Mouse (Mus musculus): Measurements from ENCODE around the gene Gmppa. TPM values are rescaled to one million over a fixed set of nuclear protein-coding genes. Genes with fewer than 3 reads are reported as not detected.
A peak's percentile ranks its signal among the peaks of the same experiment; 100 is the strongest.

The Gmppa gene
- 10 to 100 TPM; 39.7 to 40.1 TPM for total RNA-seq (2021)

- intact Hi-C loops (cut with DNase I): no loop called here
- peak; percentile 89 to 91 for DNase-seq
Observed at GRCm38 (mm10) chr1:75435475-75436328, at the start of gene Gmppa. Gmppa (plus strand) TSS chr1:75435930.

DNA sequence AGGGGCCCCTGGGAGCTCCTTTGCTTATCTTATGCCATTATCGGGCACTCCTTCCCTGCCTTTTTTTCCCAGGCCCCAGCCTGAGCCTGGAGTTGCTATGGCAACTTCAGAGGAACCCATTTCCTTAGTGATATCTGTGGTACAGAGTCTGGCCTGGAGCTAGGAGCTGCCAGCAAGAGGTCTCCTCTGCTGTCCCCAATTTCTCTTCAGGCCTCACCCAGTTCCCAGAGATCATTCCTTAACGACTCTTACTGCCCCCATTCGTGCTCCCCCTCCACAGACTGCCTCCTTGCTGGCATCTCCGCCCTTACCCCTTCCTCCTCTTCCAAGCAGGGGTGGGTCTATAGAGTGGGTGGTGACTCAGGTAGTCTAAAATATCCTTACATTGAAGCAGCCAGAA is 49.6 kb upstream of the Gmppa start:
- DNase-seq: no peak
- intact Hi-C loops (cut with DNase I): no loop called here

DNA sequence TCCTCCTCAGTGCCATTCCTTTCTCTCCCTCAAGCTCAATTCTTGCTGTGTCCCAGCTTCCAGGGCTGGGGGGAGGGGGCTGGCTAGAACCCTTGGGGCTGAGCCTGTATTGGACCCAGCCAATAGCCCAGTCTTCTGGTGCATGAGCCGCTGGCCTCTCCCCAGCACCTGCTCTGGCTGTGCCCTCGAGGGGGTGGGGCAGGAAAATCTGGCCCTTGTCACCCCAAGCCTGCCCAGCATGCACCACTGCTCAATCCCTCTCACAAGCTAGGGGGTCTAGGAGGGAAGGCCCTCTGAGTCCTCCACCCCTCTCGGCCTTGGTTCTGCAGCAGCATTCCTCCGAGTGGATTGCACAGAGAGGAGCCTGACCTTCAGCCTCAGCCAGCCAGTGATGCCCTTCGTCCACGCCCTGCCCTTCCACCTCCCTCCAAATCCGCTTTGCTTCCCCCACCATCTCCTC is 48.2 kb upstream of the Gmppa start:
- intact Hi-C loops (cut with DNase I): no loop called here
- DNase-seq: peak; percentile 61 to 63

- no peak for DNase-seq
- intact Hi-C loops (cut with DNase I): no loop called here
Observed at GRCm38 (mm10) chr1:75387929-75388897, 47.5 kb upstream of the Gmppa start.

DNA sequence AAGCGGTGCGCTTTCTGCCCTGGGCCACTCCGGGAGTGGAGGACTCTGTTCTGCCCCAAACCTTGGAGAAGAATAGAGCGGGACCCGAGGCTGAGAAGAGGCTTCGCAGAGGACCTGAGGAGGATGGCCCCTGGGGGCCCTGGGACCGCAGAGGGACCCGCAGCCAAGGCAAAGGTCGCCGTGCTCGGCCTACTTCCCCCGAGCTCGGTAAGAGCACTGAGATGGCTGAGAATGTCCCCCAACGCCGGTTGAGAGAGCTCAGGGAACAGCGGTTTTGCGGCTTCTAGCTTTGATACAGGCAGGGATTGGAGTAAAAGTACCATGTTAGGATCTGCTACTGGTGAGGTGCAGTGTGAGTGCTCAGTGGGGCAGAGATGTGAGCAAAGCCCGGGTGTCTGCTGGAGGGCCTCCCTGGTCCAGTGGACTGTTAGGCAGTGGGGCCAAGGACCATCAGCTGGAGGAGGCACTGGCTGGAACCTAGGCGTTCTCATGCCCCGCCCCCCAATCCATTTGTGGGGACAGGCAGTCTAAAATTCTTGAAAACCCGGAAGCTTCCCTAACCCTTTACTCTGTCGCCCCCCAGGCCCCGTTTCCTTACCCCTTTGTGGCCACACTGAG is 46.7 kb upstream of the Gmppa start:
- DNase-seq: no peak
- intact Hi-C loops (cut with DNase I): no loop called here

DNA sequence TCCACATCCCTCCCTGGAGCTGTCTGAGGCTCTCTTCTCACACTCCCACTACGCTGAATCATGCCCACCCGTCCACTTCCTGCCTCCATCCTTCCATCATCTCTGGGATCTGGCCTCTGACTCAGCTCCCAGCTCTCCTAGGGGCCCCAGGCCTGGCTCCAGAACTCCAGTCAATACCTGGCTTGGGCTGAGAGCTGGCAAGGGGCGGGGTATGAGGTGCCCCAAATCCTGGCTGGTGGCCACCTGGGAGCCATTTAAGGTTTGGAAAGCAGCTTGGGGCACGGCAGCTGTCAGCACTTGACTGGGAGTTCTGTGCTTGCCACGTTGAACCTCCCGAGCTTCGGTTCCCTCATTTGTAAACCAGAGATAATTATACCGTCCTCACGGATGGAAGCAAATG is 42.6 kb upstream of the Gmppa start:
- intact Hi-C loops (cut with DNase I): no loop called here
- DNase-seq: peak; percentile 91 to 93

DNA sequence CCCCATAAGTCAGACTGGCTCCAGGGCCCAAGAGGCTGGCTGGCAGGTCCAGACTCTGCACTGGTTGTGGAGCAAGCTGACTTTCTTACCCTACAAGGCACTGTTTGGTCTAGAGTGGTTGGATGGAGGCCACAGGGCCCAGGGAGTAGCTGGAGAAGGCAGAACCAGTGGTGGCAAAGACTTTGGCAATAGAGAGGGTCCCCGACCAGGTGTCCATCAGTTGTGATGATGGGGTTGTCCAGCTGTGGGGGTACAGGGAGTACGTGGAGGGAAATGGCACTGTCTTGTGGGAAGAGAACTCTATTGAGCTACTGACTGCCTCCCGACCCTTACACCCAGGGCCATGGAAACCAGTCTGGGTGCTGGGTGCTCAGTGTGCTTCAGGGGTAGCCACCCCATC is 41.9 kb upstream of the Gmppa start:
- no peak for DNase-seq
- intact Hi-C loops (cut with DNase I): loop anchor here (2.0 kb wide), 1 partner anchor 17 kb away; no protein-coding TSS in a partner anchor

DNA sequence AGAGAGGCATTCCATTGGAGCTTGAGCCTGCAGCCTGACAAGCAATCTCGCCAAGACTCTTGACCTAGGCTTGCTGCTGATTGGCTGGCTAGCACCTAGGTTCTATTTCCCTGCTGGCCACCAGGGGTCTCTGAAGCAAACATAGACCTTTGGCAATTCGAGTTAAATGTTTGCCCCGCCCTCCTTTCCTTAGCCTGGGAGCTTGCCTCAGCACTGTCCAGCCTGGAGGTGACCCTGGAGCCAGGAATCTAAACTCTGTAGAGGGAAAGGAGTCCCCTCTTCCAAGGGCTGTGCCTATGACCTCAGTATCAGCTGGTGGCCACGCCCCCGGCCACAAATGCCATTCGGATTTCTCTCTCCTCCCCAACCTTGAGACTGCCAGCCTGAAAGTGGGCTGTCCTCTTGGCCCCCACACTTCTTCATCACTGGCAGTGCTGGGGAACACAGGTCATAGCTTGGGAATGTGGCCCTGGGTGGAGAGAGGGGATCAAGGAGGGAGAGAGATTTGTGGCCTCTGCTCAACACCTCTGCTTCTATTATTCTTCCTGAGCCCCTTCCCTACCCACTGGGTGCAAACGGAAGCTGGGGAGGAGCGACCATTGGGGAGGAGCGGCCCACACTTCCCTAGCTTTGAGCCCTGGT is 36.8 kb upstream of the Gmppa start:
- intact Hi-C loops (cut with DNase I): no loop called here
- peak; percentile 91 to 94 for DNase-seq

- peak; percentile 89 to 91 for DNase-seq
- intact Hi-C loops (cut with DNase I): no loop called here
Observed at GRCm38 (mm10) chr1:75399755-75400492, 35.8 kb upstream of the Gmppa start.

- intact Hi-C loops (cut with DNase I): no loop called here
- DNase-seq: no peak
Observed at GRCm38 (mm10) chr1:75400493-75401115, 35.1 kb upstream of the Gmppa start.

- no peak for DNase-seq
- intact Hi-C loops (cut with DNase I): loop anchor here (5.0 kb wide), 1 partner anchor 33 kb away; no protein-coding TSS in a partner anchor
Observed at GRCm38 (mm10) chr1:75405547-75405946, 30.2 kb upstream of the Gmppa start.

- intact Hi-C loops (cut with DNase I): loop anchor here (5.0 kb wide), 1 partner anchor 34 kb away; no protein-coding TSS in a partner anchor
- DNase-seq: no peak
Observed at GRCm38 (mm10) chr1:75406173-75406572, 29.6 kb upstream of the Gmppa start.

DNA sequence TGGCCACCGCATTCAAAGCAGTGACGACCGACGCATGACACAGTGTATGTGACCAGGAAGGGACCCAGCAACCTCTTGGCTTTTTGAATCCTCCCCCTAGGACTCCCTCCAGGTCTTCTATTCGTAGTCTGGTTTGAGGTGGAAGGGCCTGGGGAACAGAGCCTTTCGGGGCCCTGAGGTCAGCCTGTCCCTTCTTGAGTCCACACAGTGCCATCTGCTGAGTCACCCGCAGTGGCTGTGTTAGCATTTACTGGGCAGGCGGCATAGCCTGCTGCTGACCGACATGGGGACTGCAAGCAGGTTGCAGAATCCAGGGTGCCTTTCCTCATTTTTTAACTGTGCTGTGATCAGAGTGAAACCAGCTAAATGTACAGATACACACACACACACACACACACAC is 28.7 kb upstream of the Gmppa start:
- intact Hi-C loops (cut with DNase I): loop anchor here (5.0 kb wide), 1 partner anchor 35 kb away; no protein-coding TSS in a partner anchor
- DNase-seq: no peak

GRCm38 (mm10) chr1:75408210-75408609 is 27.5 kb upstream of the Gmppa start:
- no peak for DNase-seq
- intact Hi-C loops (cut with DNase I): loop anchor here (5.0 kb wide), 1 partner anchor 36 kb away; no protein-coding TSS in a partner anchor

- intact Hi-C loops (cut with DNase I): loop anchor here (5.0 kb wide), 1 partner anchor 38 kb away; no protein-coding TSS in a partner anchor
Observed at GRCm38 (mm10) chr1:75409950-75410349, 25.8 kb upstream of the Gmppa start.

DNA sequence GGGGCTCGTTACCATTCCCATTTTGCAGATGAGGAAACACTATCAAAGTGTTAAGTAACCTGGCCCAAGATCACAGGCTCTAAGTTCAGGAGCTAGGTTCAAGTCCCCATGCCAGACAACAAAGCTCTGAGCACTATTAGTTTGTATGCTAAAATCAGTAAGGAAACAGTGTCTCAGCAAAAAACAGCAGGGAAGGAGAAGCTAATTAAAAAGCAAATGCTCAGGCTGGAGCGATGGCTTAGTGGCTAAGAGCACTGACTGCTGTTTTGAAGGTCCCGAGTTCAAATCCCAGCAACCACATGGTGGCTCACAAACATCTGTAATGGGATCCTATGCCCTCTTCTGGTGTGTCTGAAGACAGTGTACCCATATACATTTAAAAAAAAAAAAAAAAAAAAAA is 23.5 kb upstream of the Gmppa start:
- intact Hi-C loops (cut with DNase I): no loop called here

More at GRCm38 (mm10) chr1:75409950-75410349, 25.8 kb upstream of the Gmppa start:
- no peak for DNase-seq

DNA sequence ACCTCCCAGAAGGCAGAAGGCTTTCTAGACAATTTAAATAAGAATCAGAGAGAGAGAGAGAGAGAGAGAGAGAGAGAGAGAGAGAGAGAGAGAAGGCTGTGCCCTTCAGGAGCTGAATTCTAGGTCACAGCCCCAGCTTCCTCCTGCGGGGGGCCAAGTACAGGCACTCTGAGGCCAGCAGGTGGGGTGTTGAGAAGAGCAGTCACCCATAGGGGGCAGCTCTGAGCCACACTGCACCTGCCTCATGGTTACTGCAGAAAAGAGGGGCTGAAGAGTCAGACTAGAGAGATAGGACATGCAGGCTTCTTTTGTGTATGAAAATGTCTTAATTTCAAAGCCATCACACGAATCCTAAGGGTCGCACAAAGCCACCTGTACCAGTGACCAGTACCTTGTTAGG is 22.0 kb upstream of the Gmppa start:
- peak; percentile 60 to 66 for DNase-seq
- intact Hi-C loops (cut with DNase I): no loop called here

More for the DNA sequence above, 23.5 kb upstream of the Gmppa start:
- no peak for DNase-seq

DNA sequence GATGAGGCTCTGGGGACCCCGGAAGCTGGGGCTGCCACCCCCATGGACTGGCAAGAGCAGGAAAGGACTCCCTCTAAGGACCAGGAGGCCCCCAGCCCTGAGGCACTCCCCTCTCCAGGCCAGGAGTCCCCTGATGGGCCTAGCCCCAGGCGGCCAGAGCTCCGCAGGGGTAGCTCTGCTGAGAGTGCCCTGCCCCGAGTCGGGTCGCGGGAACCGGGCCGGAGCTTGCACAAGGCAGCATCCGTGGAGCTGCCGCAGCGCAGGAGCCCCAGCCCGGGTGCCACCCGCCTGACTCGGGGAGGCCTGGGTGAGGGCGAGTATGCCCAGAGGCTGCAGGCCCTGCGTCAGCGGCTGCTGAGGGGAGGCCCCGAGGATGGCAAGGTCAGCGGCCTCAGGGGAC is 13.9 kb upstream of the Gmppa start:
- intact Hi-C loops (cut with DNase I): loop anchor here (2.0 kb wide), 1 partner anchor 45 kb away; no protein-coding TSS in a partner anchor
- no peak for DNase-seq
